Comparison of ENCODE assay signal across 8 mouse cellular contexts in genomic region chr13:15741771-15742170, GRCm38 (mm10).
DNase-seq lines count a peak whose midpoint lies in the region; ATAC-seq lines count a peak whose summit lies in the region.

No protein-coding gene starts in this region.

- H3K9me3 ChIP-seq in limb, embryonic 12.5 days, result peaks cover 9% of the 10 kb centered on the region; the same call in 1 of the 2 replicates
- H3K9me3 ChIP-seq in limb, embryonic 10.5 days (replicated peaks), result no peaks in the 10 kb centered on the region
- H3K9me3 ChIP-seq in midbrain, embryonic 15.5 days, result no peaks in the 10 kb centered on the region

- H3K4me2 ChIP-seq in limb, embryonic 12.5 days, result no peak overlapping the region
- no peak overlapping the region for H3K4me2 ChIP-seq in midbrain, embryonic 15.5 days

- no peak overlapping the region for H3K4me3 ChIP-seq in limb, embryonic 12.5 days (replicated peaks)
- no peak overlapping the region for H3K4me3 ChIP-seq in limb, embryonic 10.5 days
- no peak overlapping the region for H3K4me3 ChIP-seq in midbrain, embryonic 15.5 days

- H3K36me3 ChIP-seq in limb, embryonic 12.5 days, result no peaks in the 10 kb centered on the region
- no peaks in the 10 kb centered on the region for H3K36me3 ChIP-seq in limb, embryonic 10.5 days
- no peaks in the 10 kb centered on the region for H3K36me3 ChIP-seq in midbrain, embryonic 15.5 days (replicated peaks)

- ATAC-seq in limb, embryonic 12.5 days (ENCODE audit: insufficient number of reproducible peaks, insufficient read depth, low FRiP score, low TSS enrichment, low read depth), result 0 out of 2 replicates have a peak, but pooled peaks have one; percentile 71
- peak; percentile 91 for ATAC-seq in frontal cortex, adult (ENCODE audit: low TSS enrichment)
- ATAC-seq in midbrain, embryonic 15.5 days (replicated peaks), result peak; percentile 85

- no peak for DNase-seq in limb, embryonic 10.5 days (ENCODE audit: low spot score)
- peak; percentile 92 for DNase-seq in heart, postnatal 4 days
- peak; percentile 80 to 82 for DNase-seq in layer of hippocampus, postnatal 10 days (ENCODE audit: low spot score in 2 of 2)
- DNase-seq in urinary bladder, postnatal 14 days (ENCODE audit: low spot score), result peak; percentile 88
- DNase-seq in c-Kit-positive CD71-positive TER-119-positive erythroid progenitor cells, embryonic 14.5 days (ENCODE audit: low spot score), result no peak

- no peaks in the 10 kb centered on the region for H3K27me3 ChIP-seq in limb, embryonic 12.5 days
- H3K27me3 ChIP-seq in limb, embryonic 10.5 days (ENCODE audit: low read depth, poor library complexity, severe bottlenecking), result no peaks in the 10 kb centered on the region
- no peaks in the 10 kb centered on the region for H3K27me3 ChIP-seq in midbrain, embryonic 15.5 days (replicated peaks)

- peaks cover 7% of the 10 kb centered on the region for H3K4me1 ChIP-seq in limb, embryonic 12.5 days (replicated peaks)
- no peaks in the 10 kb centered on the region for H3K4me1 ChIP-seq in limb, embryonic 10.5 days
- H3K4me1 ChIP-seq in midbrain, embryonic 15.5 days, result no peaks in the 10 kb centered on the region

- WGBS in limb, embryonic 12.5 days, result 36% methylated on average over 1 of the region's 1 CpGs
- 48% methylated on average over 1 of the region's 1 CpGs for WGBS in limb, embryonic 10.5 days
- WGBS in midbrain, embryonic 15.5 days, result 55% methylated on average over 1 of the region's 1 CpGs

- H3K27ac ChIP-seq in limb, embryonic 12.5 days, result peak overlapping the region; percentile 59
- H3K27ac ChIP-seq in limb, embryonic 10.5 days, result no peak overlapping the region
- 0 out of 2 replicates have a peak overlapping the region, but pooled peaks have one; percentile 2 for H3K27ac ChIP-seq in midbrain, embryonic 15.5 days

- H3K9ac ChIP-seq in limb, embryonic 12.5 days (replicated peaks), result no peak overlapping the region
- no peak overlapping the region for H3K9ac ChIP-seq in midbrain, embryonic 15.5 days

Comparison
In these comparisons a context has a peak if more than half of its experiments do, and no peak if none do; other contexts are left out.
1. DNase-seq: peak in heart, postnatal 4 days (single experiment), layer of hippocampus, postnatal 10 days (2 of 2) and urinary bladder, postnatal 14 days (single experiment); none in limb, embryonic 10.5 days (single experiment) and c-Kit-positive CD71-positive TER-119-positive erythroid progenitor cells, embryonic 14.5 days (single experiment).
2. Peak in every context shown above with its lines, with median percentiles within 50 percentile points of each other: ATAC-seq.